ENCODE assay signal across 16 mouse cellular contexts in the genomic region with DNA sequence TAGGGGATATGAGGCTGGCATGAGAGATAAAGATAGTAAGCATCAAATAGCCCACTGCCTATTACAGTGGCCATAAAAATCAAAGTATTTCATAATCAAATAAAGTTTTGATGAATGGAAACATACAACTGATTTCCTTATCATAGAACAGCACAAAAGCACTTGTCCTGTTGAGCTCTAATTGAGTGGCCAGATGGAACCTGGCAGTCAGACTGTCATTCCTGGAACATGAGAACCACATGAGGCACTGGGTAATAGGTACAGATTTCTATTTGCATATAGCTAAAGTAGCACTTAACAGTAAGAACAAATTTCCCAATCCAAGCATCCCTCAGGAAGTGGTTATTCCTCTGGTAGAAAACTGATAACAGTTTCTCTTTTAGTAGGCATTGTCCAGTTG.
DNase-seq lines count a peak whose midpoint lies in the region; ATAC-seq lines count a peak whose summit lies in the region.
"Had no signal": no experiment of that assay in that cellular context is flagged by ENCODE, and none has a peak within 500 bp of the region (broad histone marks: within the 10 kb centered on the region; RNA-seq: fewer than 3 reads in every experiment).

No protein-coding gene starts in this region.

- no peaks in the 10 kb centered on the region for H3K9me3 ChIP-seq in forebrain, embryonic 16.5 days (ENCODE audit: control insufficient read depth, low read length)
- no peaks in the 10 kb centered on the region for H3K9me3 ChIP-seq in forebrain, embryonic 11.5 days (ENCODE audit: control insufficient read depth, low read length)
- H3K9me3 ChIP-seq: embryonic facial prominence, embryonic 10.5 days; embryonic facial prominence, embryonic 12.5 days; forebrain, embryonic 13.5 days had no signal

- no peak overlapping the region for H3K9ac ChIP-seq in forebrain, embryonic 16.5 days (replicated peaks; ENCODE audit: low read depth, low read length)
- H3K9ac ChIP-seq in forebrain, embryonic 11.5 days (ENCODE audit: low read length): no peak overlapping the region
- H3K9ac ChIP-seq: embryonic facial prominence, embryonic 12.5 days; forebrain, embryonic 13.5 days; forebrain, postnatal 0 days had no signal

- H3K4me2 ChIP-seq in forebrain, embryonic 16.5 days (ENCODE audit: low read length): no peak overlapping the region
- no peak overlapping the region for H3K4me2 ChIP-seq in forebrain, embryonic 11.5 days (ENCODE audit: low read depth, low read length, severe bottlenecking)
- H3K4me2 ChIP-seq: embryonic facial prominence, embryonic 12.5 days; forebrain, embryonic 13.5 days had no signal

- no peaks in the 10 kb centered on the region for H3K27me3 ChIP-seq in forebrain, embryonic 16.5 days (replicated peaks; ENCODE audit: control insufficient read depth, insufficient read depth, low read length)
- H3K27me3 ChIP-seq in forebrain, embryonic 11.5 days (ENCODE audit: control insufficient read depth, insufficient read depth, low read length): no peaks in the 10 kb centered on the region
- H3K27me3 ChIP-seq: embryonic facial prominence, embryonic 12.5 days; forebrain, embryonic 13.5 days had no signal

- peak; percentile 58; the same call in 1 of the 2 replicates for ATAC-seq in forebrain, embryonic 16.5 days
- ATAC-seq in forebrain, embryonic 11.5 days (replicated peaks; ENCODE audit: low FRiP score): no peak
- ATAC-seq: forebrain, embryonic 13.5 days; forebrain, postnatal 0 days had no signal

- no peak overlapping the region for H3K27ac ChIP-seq in forebrain, embryonic 16.5 days (ENCODE audit: low read length)
- no peak overlapping the region for H3K27ac ChIP-seq in forebrain, embryonic 11.5 days (ENCODE audit: low read depth, low read length)
- H3K27ac ChIP-seq: embryonic facial prominence, embryonic 10.5 days; embryonic facial prominence, embryonic 12.5 days; forebrain, embryonic 13.5 days had no signal

- H3K36me3 ChIP-seq in forebrain, embryonic 16.5 days (ENCODE audit: control insufficient read depth, insufficient read depth): no peaks in the 10 kb centered on the region
- H3K36me3 ChIP-seq in forebrain, embryonic 11.5 days (ENCODE audit: control insufficient read depth, insufficient read depth, low read length): no peaks in the 10 kb centered on the region
- H3K36me3 ChIP-seq: embryonic facial prominence, embryonic 10.5 days; embryonic facial prominence, embryonic 12.5 days had no signal

- intact Hi-C loops in left cerebral cortex, postnatal 10 days (cut with DNase I): no loop called here

- H3K4me3 ChIP-seq in forebrain, embryonic 16.5 days (replicated peaks; ENCODE audit: low read length): no peak overlapping the region
- no peak overlapping the region for H3K4me3 ChIP-seq in forebrain, embryonic 11.5 days (ENCODE audit: low read depth, low read length)
- H3K4me3 ChIP-seq: embryonic facial prominence, embryonic 10.5 days; embryonic facial prominence, embryonic 12.5 days; forebrain, embryonic 13.5 days had no signal

- H3K4me1 ChIP-seq in forebrain, embryonic 16.5 days (replicated peaks; ENCODE audit: control insufficient read depth, insufficient read depth, low read length): no peaks in the 10 kb centered on the region
- H3K4me1 ChIP-seq in forebrain, embryonic 11.5 days (replicated peaks; ENCODE audit: control insufficient read depth, insufficient read depth, low read length): no peaks in the 10 kb centered on the region
- H3K4me1 ChIP-seq: embryonic facial prominence, embryonic 10.5 days; embryonic facial prominence, embryonic 12.5 days; forebrain, embryonic 13.5 days had no signal

- peak; percentile 2 for DNase-seq in adrenal gland, postnatal 14 days
- no peak for DNase-seq in adrenal gland, adult 18-20 months (ENCODE audit: low spot score in 2 of 2)
- peak; percentile 5 to 50 for DNase-seq in cerebellum, postnatal 14 days
- no peak for DNase-seq in cerebellum, postnatal 36 days
- DNase-seq in forebrain, embryonic 11.5 days (ENCODE audit: low spot score): no peak
- DNase-seq in left cerebral cortex, postnatal 10 days (ENCODE audit: extremely low spot score in 1 of 2, low spot score in 2 of 2): no peak
- DNase-seq: adrenal gland, adult 2 months; adrenal gland, postnatal 25 days; cerebellum, adult 18-20 months; cerebellum, adult 8-10 months; cerebellum, adult 9-11 months; forebrain, postnatal 0 days had no signal

Comparison
In these comparisons a context has a peak if more than half of its experiments do, and no peak if none do; other contexts are left out.
1. DNase-seq: peak in adrenal gland, postnatal 14 days (single experiment) and cerebellum, postnatal 14 days (2 of 2); none in adrenal gland, adult 18-20 months (0 of 2), cerebellum, postnatal 36 days (0 of 2), forebrain, embryonic 11.5 days (single experiment) and left cerebral cortex, postnatal 10 days (0 of 2).